Mouse (Mus musculus) layer of hippocampus, postnatal 25 days (tissue): Measurements from ENCODE around the gene Hoxd13. TPM values are rescaled to one million over a fixed set of nuclear protein-coding genes. Genes with fewer than 3 reads are reported as not detected.

ENCODE experiments used
- DNase-seq, 2 experiments: peaks; one replicate each; pipeline ENCODE4 v3.0.0; 2022; ENCODE audit warnings: mixed read lengths in 2 of 2, low spot score in 1 of 2; ENCODE audit errors: extremely low spot score in 1 of 2
- total RNA-seq, 2 experiments: library from RNA; stranded (reverse); gene quantifications; 2 replicates each; pipeline ENCODE4 v1.2.3; 2021

Gene Hoxd13
- total RNA-seq, 2 experiments from 2014 or later = not detected

DNA sequence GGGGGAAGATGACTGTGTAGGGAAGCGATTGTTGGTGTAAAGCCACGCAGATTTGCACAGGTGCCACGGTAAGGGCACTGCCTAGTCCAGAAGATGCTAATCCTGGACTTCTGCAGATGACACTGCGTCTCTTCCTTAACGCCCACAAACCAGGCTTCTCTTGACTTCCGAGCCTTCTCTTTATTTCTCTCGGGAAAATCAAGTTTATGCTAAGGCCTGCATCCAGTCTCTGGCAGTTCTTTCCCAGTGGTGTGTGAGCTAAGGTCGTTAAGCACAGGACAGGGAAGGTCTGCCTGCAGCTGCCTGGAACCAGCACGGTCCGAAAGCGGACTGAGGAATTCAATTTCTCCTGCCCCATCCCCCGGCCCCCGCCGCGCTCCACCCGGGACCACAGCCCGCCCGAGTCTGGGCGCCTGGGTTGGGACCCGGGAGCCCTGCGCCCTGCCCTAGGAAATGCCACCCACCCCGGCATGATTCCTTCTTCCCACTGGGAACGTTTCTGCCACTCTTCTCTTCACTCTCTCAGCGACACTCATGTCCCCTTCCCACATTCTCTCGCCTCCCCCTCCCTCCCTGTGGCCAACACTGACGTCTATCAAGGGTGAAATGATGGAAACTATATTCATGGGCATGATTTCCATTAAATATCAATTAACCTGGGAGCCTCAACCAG, 35.7 kb downstream of the Hoxd13 start:
- no peak for DNase-seq

GRCm38 (mm10) chr2:74704393-74704998, 36.4 kb downstream of the Hoxd13 start, which contains the start of gene Hoxd8:
Hoxd8 (plus strand) TSS chr2:74704615.
- DNase-seq = no peak

DNA sequence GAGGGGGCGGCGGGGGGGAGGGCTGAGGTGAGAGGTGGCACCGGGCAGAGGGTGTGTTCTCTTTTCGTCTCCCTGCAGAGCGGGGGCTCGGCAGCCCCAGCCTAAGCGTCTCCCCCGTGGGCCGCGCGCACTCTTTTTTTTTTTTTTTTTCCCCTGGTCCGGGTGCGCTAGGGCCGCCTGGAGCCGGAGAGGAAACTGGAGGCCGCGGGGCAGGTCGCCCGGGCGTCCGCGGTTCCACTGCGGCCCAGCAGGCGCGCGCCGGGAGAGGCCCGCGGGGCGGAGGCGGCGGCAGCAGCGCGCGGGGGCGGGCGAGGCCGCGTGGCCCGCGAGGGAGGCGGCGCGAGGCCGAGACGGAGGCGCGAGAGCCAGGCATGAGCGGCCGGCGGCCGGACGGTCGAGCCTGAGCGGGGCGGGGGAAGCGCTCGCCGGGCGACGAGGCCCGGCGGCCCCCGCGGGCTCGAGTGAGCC, 36.9 kb downstream of the Hoxd13 start:
- DNase-seq = no peak

DNA sequence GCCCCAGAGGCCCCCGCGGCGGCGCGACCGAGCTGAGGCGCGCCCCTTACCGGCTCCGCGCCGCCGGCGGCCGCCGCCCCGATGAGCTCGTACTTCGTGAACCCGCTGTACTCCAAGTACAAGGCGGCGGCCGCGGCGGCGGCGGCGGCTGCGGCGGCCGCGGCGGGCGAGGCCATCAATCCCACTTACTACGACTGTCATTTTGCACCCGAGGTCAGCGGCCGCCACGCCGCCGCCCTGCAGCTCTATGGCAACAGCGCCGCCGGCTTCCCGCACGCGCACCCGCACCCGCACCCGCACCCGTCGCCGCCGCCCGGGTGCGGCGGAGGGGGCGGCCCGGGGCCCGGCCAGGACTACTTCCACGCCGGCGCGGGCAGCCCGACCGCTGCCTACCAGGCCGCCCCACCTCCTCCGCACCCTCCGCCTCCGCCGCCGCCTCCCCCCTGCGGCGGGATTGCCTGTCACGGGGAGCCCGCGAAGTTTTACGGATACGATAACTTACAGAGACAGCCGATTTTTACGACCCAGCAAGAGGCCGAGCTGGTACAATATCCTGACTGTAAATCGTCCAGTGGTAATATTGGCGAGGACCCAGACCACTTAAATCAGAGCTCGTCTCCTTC, 37.5 kb downstream of the Hoxd13 start:
- DNase-seq = no peak

DNA sequence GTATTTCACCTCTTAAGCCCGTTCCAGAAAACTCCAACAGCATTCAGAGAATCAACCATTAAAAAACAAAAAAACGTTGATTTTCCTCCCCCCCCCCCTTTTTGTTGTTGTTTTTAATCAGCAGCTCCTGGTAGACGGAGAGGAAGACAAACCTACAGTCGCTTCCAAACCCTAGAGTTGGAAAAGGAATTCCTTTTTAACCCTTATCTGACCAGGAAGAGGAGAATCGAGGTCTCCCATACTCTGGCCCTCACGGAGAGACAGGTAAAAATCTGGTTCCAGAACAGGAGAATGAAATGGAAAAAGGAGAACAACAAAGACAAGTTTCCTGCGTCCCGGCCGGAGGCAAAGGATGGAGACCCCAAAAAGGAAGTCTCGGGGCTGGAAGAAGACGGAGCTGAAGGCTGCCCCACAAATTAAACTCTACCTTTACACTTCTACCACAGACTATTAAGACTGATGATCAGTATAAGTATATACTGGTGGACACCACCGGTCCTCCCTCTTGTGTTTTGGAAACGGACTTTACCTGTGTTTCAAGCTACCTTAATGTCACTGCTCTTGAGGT, 38.4 kb downstream of the Hoxd13 start:
- no peak for DNase-seq

- DNase-seq = no peak
These were observed 39.5 kb downstream of the Hoxd13 start for GRCm38 (mm10) chr2:74707599-74707998.

GRCm38 (mm10) chr2:74708676-74709075, 40.6 kb downstream of the Hoxd13 start:
- DNase-seq = no peak

- no peak for DNase-seq
These were observed 41.6 kb downstream of the Hoxd13 start for GRCm38 (mm10) chr2:74709465-74710419.

DNA sequence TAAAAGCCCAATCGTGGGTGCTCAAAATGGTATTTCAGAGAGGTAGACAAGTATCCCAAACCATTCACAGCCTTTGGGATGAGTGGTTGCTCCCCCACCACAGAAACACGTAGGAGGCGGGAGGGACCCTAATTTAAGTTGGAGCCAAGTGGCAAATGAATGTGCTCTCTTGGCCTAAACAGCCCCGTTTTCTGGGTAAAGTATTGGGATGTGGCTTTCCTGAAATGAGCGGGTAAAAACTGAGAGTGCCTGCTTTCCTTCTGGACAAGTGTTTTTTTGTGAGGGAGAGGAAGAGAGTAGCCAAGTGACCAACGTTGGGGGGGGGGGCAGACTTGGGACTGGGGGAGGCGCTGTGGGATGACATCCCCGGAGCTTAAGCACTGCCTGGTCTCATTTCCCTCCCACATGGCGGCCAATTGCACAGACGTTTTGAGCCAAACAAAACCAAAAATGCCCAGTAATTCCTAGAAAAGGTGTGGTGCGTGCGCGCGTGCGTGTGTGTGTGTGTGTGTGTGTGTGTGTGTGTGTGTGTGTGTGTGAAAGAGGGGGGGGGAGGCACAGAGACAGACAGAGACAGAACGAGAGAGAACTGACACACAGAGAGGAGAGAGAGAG, 42.9 kb downstream of the Hoxd13 start:
- DNase-seq = no peak

DNA sequence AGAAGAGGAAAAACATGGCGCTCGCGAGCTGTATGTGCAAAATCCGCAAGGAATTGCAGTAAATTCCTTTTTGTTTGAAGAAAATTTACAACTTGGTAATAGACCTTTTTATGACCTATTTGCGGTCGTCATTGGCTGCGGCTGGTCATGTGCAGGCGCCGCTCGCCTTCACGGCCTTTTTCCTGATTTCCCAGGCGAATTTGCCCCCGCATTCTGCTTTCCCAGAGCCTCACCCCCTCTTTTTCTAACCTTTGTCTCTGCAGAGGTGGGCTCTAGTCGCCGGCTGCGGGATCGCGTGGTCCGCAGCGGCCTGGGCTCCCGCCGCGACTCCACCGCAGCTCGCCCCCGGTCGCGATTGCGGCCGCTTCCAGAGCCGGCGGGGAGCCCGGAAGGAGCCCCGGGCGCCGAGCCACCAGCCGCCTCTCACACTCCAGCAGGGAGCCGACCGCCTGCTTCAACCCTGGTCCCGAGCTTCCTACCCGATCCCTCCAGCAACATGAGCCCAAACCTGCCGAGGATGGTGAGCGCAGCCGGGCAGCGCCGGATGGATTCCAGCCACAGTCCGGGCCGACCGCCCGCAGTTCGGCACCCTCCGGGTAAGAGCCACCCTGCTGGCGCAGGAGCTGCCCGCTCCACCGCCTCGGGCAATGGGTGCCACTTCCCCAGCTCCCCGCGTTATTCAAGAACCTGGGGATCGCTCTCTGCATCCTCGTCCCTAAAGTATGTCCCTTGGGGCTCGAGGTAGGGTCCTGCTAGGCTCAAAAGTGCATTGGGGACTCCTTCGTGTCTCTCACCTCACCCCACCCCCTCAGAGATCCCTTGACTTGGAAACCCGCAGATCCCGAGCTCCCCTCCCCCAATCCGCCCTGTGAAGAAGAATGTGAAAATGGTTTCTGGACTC, 43.9 kb downstream of the Hoxd13 start, which contains the start of the genes Hoxd3 and Hoxd4:
Gene Hoxd3 (plus strand): TSS at position 207 of the 901 bp plus-strand sequence.
Gene Hoxd4 (plus strand): TSS at position 209 of the 901 bp plus-strand sequence.
- no peak for DNase-seq

- DNase-seq = no peak
These were observed 45.4 kb downstream of the Hoxd13 start for GRCm38 (mm10) chr2:74713239-74714150.

DNA sequence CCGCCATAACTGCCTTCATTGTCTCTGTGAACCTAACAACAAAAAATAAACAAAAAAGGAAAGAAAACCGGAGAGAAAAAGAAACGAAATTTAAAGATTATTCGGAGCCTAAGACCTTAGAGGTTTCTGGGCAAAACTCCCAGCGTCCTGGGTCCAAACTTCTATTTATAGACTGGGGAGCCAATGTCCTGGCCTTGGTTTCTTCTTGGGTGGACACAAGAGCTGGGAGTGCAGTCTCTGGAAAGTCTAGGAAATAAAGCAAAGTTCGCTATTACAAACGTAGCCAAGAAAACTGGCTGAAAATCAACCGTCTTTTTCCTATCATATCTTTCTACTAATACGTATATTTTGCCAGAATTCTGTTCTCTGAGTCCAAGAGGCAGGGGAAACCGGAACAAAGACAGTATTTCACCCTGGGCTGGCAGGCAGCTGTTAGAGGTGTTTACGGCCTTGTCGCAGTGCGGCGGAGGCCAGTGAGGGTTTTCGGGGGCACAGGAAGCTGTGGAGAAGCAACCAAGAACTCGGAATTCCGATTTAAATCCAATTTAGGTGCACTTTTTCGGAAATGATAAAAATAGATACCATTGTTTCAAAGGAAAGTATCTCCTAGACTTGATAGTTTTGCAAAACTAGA, 46.2 kb downstream of the Hoxd13 start:
- no peak for DNase-seq

DNA sequence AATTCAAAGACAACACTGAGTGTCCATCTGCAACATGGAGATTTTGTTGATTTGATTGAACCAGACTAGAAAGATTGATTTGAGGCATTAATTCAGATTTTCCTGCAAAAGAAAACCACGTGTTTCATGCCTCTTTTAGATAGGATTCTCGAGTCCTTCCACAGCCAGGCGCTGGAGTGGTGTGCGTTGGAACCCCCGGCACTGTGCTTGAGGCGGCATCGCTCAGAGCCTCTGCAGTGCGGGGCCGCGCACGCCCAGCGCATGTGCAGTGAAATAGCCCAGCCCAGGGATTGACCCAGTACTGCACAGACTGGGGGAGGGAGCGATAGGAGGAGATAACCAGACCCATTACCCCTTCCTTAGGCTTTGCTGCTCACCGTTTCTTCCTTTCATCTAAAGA, 46.8 kb downstream of the Hoxd13 start:
- DNase-seq = no peak

GRCm38 (mm10) chr2:74715504-74716241, 47.6 kb downstream of the Hoxd13 start:
- DNase-seq = peak; percentile 64 to 90

- no peak for DNase-seq
These were observed 52.3 kb downstream of the Hoxd13 start for GRCm38 (mm10) chr2:74720384-74720783.

DNA sequence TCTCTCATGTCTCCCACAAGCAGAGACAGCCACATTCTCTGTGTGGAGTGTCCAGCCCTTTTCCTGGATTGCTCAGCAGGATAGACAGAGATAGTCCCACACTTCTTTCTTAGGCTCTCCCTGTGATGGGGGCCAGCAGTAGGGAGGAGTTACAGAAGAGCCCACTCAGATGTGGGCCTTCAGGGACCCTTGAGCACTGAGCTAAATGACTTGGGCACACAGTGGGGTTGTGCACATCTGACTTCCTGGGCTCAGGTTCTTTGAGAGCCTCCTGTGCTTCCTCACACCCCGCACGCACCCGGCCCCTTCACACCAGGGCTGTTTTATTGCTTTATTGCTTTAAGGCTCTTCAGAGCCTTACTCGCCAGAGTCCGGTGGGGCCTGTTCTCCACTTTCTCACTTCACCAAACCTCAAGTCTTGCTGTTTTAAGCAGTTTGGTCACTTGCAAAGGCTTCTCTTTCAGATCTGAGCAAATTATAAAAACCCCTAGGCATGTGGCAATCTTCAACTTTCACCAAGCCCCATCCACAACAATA, 52.9 kb downstream of the Hoxd13 start:
- DNase-seq = no peak
